Mouse (Mus musculus) urinary bladder, postnatal 25 days (tissue): ENCODE data around the gene Rnf111.
"Not testable (repeated sequence)": the region's sequence is repeated elsewhere in the genome, so short reads cannot be mapped to it uniquely, and the experiment has no call there.

ENCODE experiments used
- DNase-seq: peaks from one replicate; pipeline ENCODE4 v3.0.0; 2022; ENCODE audit warnings: low spot score

Gene Rnf111

GRCm38 (mm10) chr9:70503626-70504041 is at the start of gene Rnf111:
Rnf111 (minus strand) TSS chr9:70503725.
- DNase-seq = peak; percentile 97

GRCm38 (mm10) chr9:70552233-70552632 is 48.7 kb upstream of the Rnf111 start:
- DNase-seq = not testable (repeated sequence)

- no peak for DNase-seq
Observed at GRCm38 (mm10) chr9:70551524-70551923, 48.0 kb upstream of the Rnf111 start.

GRCm38 (mm10) chr9:70548304-70548703 is 44.8 kb upstream of the Rnf111 start:
- no peak for DNase-seq

- not testable (repeated sequence) for DNase-seq
Observed at GRCm38 (mm10) chr9:70546576-70546975, 43.1 kb upstream of the Rnf111 start.

GRCm38 (mm10) chr9:70544831-70545230 is 41.3 kb upstream of the Rnf111 start:
- DNase-seq = no peak

GRCm38 (mm10) chr9:70543985-70544384 is 40.5 kb upstream of the Rnf111 start:
- no peak for DNase-seq

- DNase-seq = no peak
Observed at GRCm38 (mm10) chr9:70543048-70543880, 39.7 kb upstream of the Rnf111 start.

GRCm38 (mm10) chr9:70542305-70543041 is 38.9 kb upstream of the Rnf111 start, which contains the start of gene Sltm:
Sltm (plus strand) TSS chr9:70542754.
- DNase-seq = peak; percentile 100

- DNase-seq = no peak
Observed at GRCm38 (mm10) chr9:70541584-70541983, 38.1 kb upstream of the Rnf111 start.

- DNase-seq = no peak
Observed at GRCm38 (mm10) chr9:70533328-70533727, 29.8 kb upstream of the Rnf111 start.

GRCm38 (mm10) chr9:70524366-70524765 is 20.8 kb upstream of the Rnf111 start:
- DNase-seq = no peak

GRCm38 (mm10) chr9:70523813-70524212 is 20.3 kb upstream of the Rnf111 start:
- no peak for DNase-seq

GRCm38 (mm10) chr9:70520651-70521050 is 17.1 kb upstream of the Rnf111 start:
- DNase-seq = no peak

GRCm38 (mm10) chr9:70511681-70512080 is 8.2 kb upstream of the Rnf111 start:
- DNase-seq = no peak

- DNase-seq = peak; percentile 10
Observed at GRCm38 (mm10) chr9:70510998-70511583, 7.6 kb upstream of the Rnf111 start.

- DNase-seq = peak; percentile 12
Observed at GRCm38 (mm10) chr9:70509906-70510525, 6.5 kb upstream of the Rnf111 start.

- no peak for DNase-seq
Observed at GRCm38 (mm10) chr9:70506787-70507186, 3.3 kb upstream of the Rnf111 start.

GRCm38 (mm10) chr9:70506186-70506585 is 2.7 kb upstream of the Rnf111 start:
- DNase-seq = no peak

- peak; percentile 60 for DNase-seq
Observed at GRCm38 (mm10) chr9:70503015-70503603, 416 bp downstream of the Rnf111 start.

GRCm38 (mm10) chr9:70502284-70503014 is 1.1 kb downstream of the Rnf111 start:
- no peak for DNase-seq
